In the genomic region with DNA sequence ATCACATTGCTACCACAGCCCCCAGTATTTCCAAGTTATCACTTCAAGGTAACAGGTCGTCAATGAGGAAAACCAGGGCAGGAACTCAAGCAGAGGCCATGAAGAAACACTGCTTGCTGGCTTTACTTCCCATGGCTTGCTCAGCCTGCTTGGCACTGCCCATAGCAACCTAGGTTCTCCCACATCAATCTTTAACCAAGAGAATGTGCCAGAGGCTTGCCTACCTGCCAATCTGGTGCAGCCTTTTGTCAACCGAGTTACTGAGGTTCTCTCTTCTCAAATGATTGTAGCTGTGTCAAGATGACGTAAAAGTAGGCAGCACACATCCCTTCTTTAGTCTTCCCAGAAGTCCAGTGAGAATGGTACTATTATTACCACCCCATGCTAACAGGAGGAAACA, we compare ENCODE assay signal across 22 mouse cellular contexts.
A peak's percentile ranks its signal among the peaks of the same experiment; 100 is the strongest.
DNase-seq lines count a peak whose midpoint lies in the region; TF ChIP-seq lines count a peak whose summit lies in the region.
"Had no signal": no experiment of that assay in that cellular context is flagged by ENCODE, and none has a peak within 500 bp of the region (broad histone marks: within the 10 kb centered on the region; RNA-seq: fewer than 3 reads in every experiment).

No protein-coding gene starts in this region.

- no peaks in the 10 kb centered on the region for H3K27me3 ChIP-seq in heart, embryonic 10.5 days (ENCODE audit: insufficient read depth, poor library complexity, severe bottlenecking)
- no peaks in the 10 kb centered on the region for H3K27me3 ChIP-seq in kidney, adult 2 months (replicated peaks; ENCODE audit: control insufficient read depth, insufficient read depth, low read length)
- H3K27me3 ChIP-seq: forebrain, embryonic 15.5 days; hindbrain, embryonic 12.5 days; hindbrain, embryonic 15.5 days had no signal

- no peaks in the 10 kb centered on the region for H3K36me3 ChIP-seq in heart, embryonic 10.5 days
- no peaks in the 10 kb centered on the region for H3K36me3 ChIP-seq in kidney, adult 2 months (ENCODE audit: control insufficient read depth, insufficient read depth, low read length)
- H3K36me3 ChIP-seq: embryonic facial prominence, embryonic 10.5 days; embryonic facial prominence, embryonic 13.5 days; forebrain, embryonic 12.5 days; forebrain, embryonic 15.5 days; hindbrain, embryonic 12.5 days; hindbrain, embryonic 15.5 days had no signal

- peaks cover 4% of the 10 kb centered on the region; the same call in 1 of the 2 replicates for H3K4me1 ChIP-seq in heart, embryonic 10.5 days
- peaks cover 6% of the 10 kb centered on the region; the same call in 1 of the 2 replicates for H3K4me1 ChIP-seq in kidney, adult 2 months (ENCODE audit: control insufficient read depth, insufficient read depth, low read length)

- DNase-seq in heart, adult 11 months: peak; percentile 39
- no peak for DNase-seq in heart, embryonic 10.5 days (ENCODE audit: low spot score)
- DNase-seq in kidney, adult 2 months: peak; percentile 68
- no peak for DNase-seq in kidney, postnatal 10 days
- peak; percentile 32 to 43 for DNase-seq in kidney, postnatal 25 days
- no peak for DNase-seq in kidney, postnatal 4 days
- DNase-seq: adrenal gland, adult 8-10 months; adrenal gland, postnatal 25 days; cerebellum, adult 11-12 months; cerebellum, adult 8-10 months; cerebellum, postnatal 10 days; cerebellum, postnatal 36 days; embryo, embryonic 11 days; gastrocnemius, postnatal 25 days; heart, adult 2 months had no signal

- TF ChIP-seq CTCF in kidney, adult 2 months (conservative IDR thresholded peaks at IDR 0.05; ENCODE audit: insufficient read depth, insufficient read length, low read depth, low read length): no peak

- no peak overlapping the region for H3K4me3 ChIP-seq in heart, embryonic 10.5 days
- no peak overlapping the region for H3K4me3 ChIP-seq in kidney, adult 2 months (ENCODE audit: insufficient read depth, low read depth, low read length)
- H3K4me3 ChIP-seq: embryonic facial prominence, embryonic 10.5 days; embryonic facial prominence, embryonic 13.5 days; erythroblast, embryonic 14.5 days; forebrain, embryonic 12.5 days; forebrain, embryonic 15.5 days; heart, adult 2 months; hindbrain, embryonic 12.5 days; hindbrain, embryonic 15.5 days had no signal

- no peak for TF ChIP-seq POLR2A in kidney, adult 2 months (IDR thresholded peaks at IDR 0.05; ENCODE audit: low read depth, low read length)

- no peak overlapping the region for H3K27ac ChIP-seq in heart, embryonic 10.5 days
- no peak overlapping the region for H3K27ac ChIP-seq in kidney, adult 2 months (ENCODE audit: insufficient read depth, low read depth, low read length)
- H3K27ac ChIP-seq: embryonic facial prominence, embryonic 10.5 days; embryonic facial prominence, embryonic 13.5 days; forebrain, embryonic 12.5 days; forebrain, embryonic 15.5 days; heart, adult 2 months; hindbrain, embryonic 12.5 days; hindbrain, embryonic 15.5 days had no signal

- H3K9me3 ChIP-seq in heart, embryonic 10.5 days: no peaks in the 10 kb centered on the region
- H3K9me3 ChIP-seq: embryonic facial prominence, embryonic 10.5 days; embryonic facial prominence, embryonic 13.5 days; forebrain, embryonic 12.5 days; forebrain, embryonic 15.5 days; hindbrain, embryonic 12.5 days; hindbrain, embryonic 15.5 days had no signal

- 53% methylated on average over 3 of the region's 3 CpGs for WGBS in heart, embryonic 10.5 days
- 28% methylated on average over 3 of the region's 3 CpGs for WGBS in kidney, adult 2 months

Comparison
In these comparisons a context has a peak if more than half of its experiments do, and no peak if none do; other contexts are left out.
1. DNase-seq: peak in heart, adult 11 months (single experiment), kidney, adult 2 months (single experiment) and kidney, postnatal 25 days (2 of 2); none in heart, embryonic 10.5 days (single experiment), kidney, postnatal 10 days (single experiment) and kidney, postnatal 4 days (0 of 2).